9 mouse cellular contexts compared by ENCODE assay signal in the genomic region with DNA sequence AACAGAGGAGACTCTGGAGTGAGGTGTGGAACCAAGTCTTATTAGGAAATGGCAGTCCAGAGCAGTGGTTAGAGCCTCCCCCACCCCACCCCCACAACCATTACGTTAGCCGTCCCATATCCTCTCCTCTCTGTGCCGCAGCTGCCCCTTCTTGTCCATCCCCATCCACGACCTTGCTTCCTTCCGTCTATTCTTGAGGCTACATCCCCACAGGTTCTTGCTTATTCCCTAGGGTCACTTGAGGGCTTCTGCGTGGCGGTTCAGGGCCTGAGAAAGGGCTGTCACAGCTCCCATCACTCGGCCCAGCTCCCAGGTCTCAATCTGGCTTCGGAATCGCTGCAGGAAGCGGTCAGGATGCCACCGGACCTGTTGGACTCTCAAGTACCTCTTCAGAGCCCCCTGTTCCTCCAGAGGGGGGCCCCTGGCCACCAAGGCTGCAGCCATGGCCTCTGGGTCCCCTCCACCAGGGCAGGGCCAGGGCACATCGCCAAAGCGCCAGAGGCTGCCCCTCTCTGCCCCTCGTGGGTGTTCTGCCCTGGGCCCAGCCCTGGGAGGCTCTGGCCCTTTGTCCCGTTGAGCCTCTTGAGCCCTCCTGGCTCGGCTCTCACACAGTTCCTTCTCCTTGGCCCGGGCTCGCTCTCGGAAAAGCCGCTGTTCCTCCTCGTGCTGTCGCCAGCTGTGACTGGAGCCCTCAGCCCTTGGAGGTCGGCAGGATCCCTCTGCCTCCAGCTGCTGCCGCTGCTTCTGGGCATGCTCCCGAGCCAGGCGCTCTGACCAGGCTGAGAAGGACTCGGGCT. TPM values are rescaled to one million over a fixed set of nuclear protein-coding genes. Genes with fewer than 3 reads are reported as not detected.
A peak's percentile ranks its signal among the peaks of the same experiment; 100 is the strongest.
DNase-seq lines count a peak whose midpoint lies in the region; ATAC-seq and TF ChIP-seq lines count a peak whose summit lies in the region.
"Had no signal": no experiment of that assay in that cellular context is flagged by ENCODE, and none has a peak within 500 bp of the region (broad histone marks: within the 10 kb centered on the region; RNA-seq: fewer than 3 reads in every experiment).

A gene (plus strand): TSS at position 679 of the 797 bp plus-strand sequence.

- DNase-seq in forebrain, embryonic 11.5 days (ENCODE audit: low spot score), result no peak
- DNase-seq in urinary bladder, adult 18-20 months (ENCODE audit: low spot score in 2 of 2), result no peak
- no peak for DNase-seq in spleen, postnatal 4 days (ENCODE audit: low spot score in 2 of 2)

- WGBS in forebrain, embryonic 12.5 days, result 84% methylated on average over 28 of the region's 28 CpGs
- WGBS in forebrain, embryonic 11.5 days, result 86% methylated on average over 28 of the region's 28 CpGs
- WGBS in heart, embryonic 16.5 days, result 60% methylated on average over 28 of the region's 28 CpGs
- 57% methylated on average over 28 of the region's 28 CpGs for WGBS in liver, embryonic 12.5 days (ENCODE audit: insufficient replicate concordance)

- no peak for ATAC-seq in forebrain, embryonic 12.5 days (ENCODE audit: low FRiP score)
- no peak for ATAC-seq in forebrain, embryonic 11.5 days (replicated peaks; ENCODE audit: low FRiP score)
- ATAC-seq in heart, embryonic 16.5 days (replicated peaks; ENCODE audit: extremely low read depth, insufficient read depth, low FRiP score), result no peak
- no peak; the same call in 1 of the 2 replicates for ATAC-seq in liver, embryonic 12.5 days
- no peak for ATAC-seq in frontal cortex, adult (ENCODE audit: low TSS enrichment)

- H3K9ac ChIP-seq in forebrain, embryonic 12.5 days, result no peak within 1 kb of the TSS
- no peak within 1 kb of the TSS for H3K9ac ChIP-seq in forebrain, embryonic 11.5 days (ENCODE audit: low read length)
- H3K9ac ChIP-seq in ES-Bruce4 (ENCODE audit: low read depth, poor library complexity, severe bottlenecking), result peak within 1 kb of the TSS; percentile 78
- 0 out of 2 replicates have a peak within 1 kb of the TSS, but pooled peaks have one; percentile 18 for H3K9ac ChIP-seq in heart, embryonic 16.5 days (ENCODE audit: low read length)
- no peak within 1 kb of the TSS for H3K9ac ChIP-seq in liver, embryonic 12.5 days

- peak within 1 kb of the TSS; percentile 20; the same call in 1 of the 2 replicates for H3K27ac ChIP-seq in forebrain, embryonic 12.5 days
- no peak within 1 kb of the TSS for H3K27ac ChIP-seq in forebrain, embryonic 11.5 days (ENCODE audit: low read depth, low read length)
- no peak within 1 kb of the TSS for H3K27ac ChIP-seq in ES-Bruce4 (ENCODE audit: insufficient read depth, low read length)
- H3K27ac ChIP-seq in heart, embryonic 16.5 days (ENCODE audit: low read length), result peak within 1 kb of the TSS; percentile 75
- H3K27ac ChIP-seq in liver, embryonic 12.5 days, result peak within 1 kb of the TSS; percentile 48

- H3K4me3 ChIP-seq in forebrain, embryonic 12.5 days (replicated peaks), result no peak within 1 kb of the TSS
- H3K4me3 ChIP-seq in forebrain, embryonic 11.5 days (ENCODE audit: low read depth, low read length), result no peak within 1 kb of the TSS
- peak within 1 kb of the TSS; percentile 18 for H3K4me3 ChIP-seq in ES-Bruce4 (ENCODE audit: low read depth, low read length)
- no peak within 1 kb of the TSS for H3K4me3 ChIP-seq in heart, embryonic 16.5 days (ENCODE audit: low read length)
- no peak within 1 kb of the TSS for H3K4me3 ChIP-seq in liver, embryonic 12.5 days

- TF ChIP-seq POLR2A in ES-Bruce4 (IDR thresholded peaks at IDR 0.05; ENCODE audit: insufficient read depth, low read length), result no peak

- no peaks in the 10 kb centered on the region for H3K27me3 ChIP-seq in forebrain, embryonic 12.5 days
- no peaks in the 10 kb centered on the region for H3K27me3 ChIP-seq in forebrain, embryonic 11.5 days (ENCODE audit: control insufficient read depth, insufficient read depth, low read length)
- H3K27me3 ChIP-seq in ES-Bruce4 (ENCODE audit: control insufficient read depth, insufficient read depth, low read length, poor library complexity, severe bottlenecking), result no peaks in the 10 kb centered on the region
- no peaks in the 10 kb centered on the region for H3K27me3 ChIP-seq in heart, embryonic 16.5 days (ENCODE audit: control insufficient read depth, insufficient read depth, low read length)
- no peaks in the 10 kb centered on the region for H3K27me3 ChIP-seq in liver, embryonic 12.5 days (replicated peaks)

- H3K4me2 ChIP-seq in forebrain, embryonic 12.5 days, result no peak within 1 kb of the TSS
- no peak within 1 kb of the TSS for H3K4me2 ChIP-seq in forebrain, embryonic 11.5 days (ENCODE audit: low read depth, low read length, severe bottlenecking)
- H3K4me2 ChIP-seq in heart, embryonic 16.5 days (ENCODE audit: low read depth, low read length), result no peak within 1 kb of the TSS
- no peak within 1 kb of the TSS for H3K4me2 ChIP-seq in liver, embryonic 12.5 days

- H3K36me3 ChIP-seq in forebrain, embryonic 12.5 days (replicated peaks), result peaks cover 46% of the 10 kb centered on the region
- peaks cover 5% of the 10 kb centered on the region; the same call in 1 of the 2 replicates for H3K36me3 ChIP-seq in forebrain, embryonic 11.5 days (ENCODE audit: control insufficient read depth, insufficient read depth, low read length)
- H3K36me3 ChIP-seq in ES-Bruce4 (ENCODE audit: control insufficient read depth, insufficient read depth, low read length, poor library complexity, severe bottlenecking), result no peaks in the 10 kb centered on the region
- H3K36me3 ChIP-seq in heart, embryonic 16.5 days (ENCODE audit: control insufficient read depth, insufficient read depth), result peaks cover 8% of the 10 kb centered on the region; the same call in 1 of the 2 replicates
- peaks cover 43% of the 10 kb centered on the region for H3K36me3 ChIP-seq in liver, embryonic 12.5 days

- no peaks in the 10 kb centered on the region for H3K9me3 ChIP-seq in forebrain, embryonic 12.5 days
- H3K9me3 ChIP-seq in forebrain, embryonic 11.5 days (ENCODE audit: control insufficient read depth, low read length), result no peaks in the 10 kb centered on the region
- H3K9me3 ChIP-seq in ES-Bruce4 (replicated peaks; ENCODE audit: control insufficient read depth, insufficient read depth, low read length, poor library complexity, severe bottlenecking), result no peaks in the 10 kb centered on the region
- H3K9me3 ChIP-seq in heart, embryonic 16.5 days (replicated peaks; ENCODE audit: control insufficient read depth, low read length), result no peaks in the 10 kb centered on the region
- H3K9me3 ChIP-seq in liver, embryonic 12.5 days (replicated peaks), result no peaks in the 10 kb centered on the region

- no peak for TF ChIP-seq EP300 in ES-Bruce4 (IDR thresholded peaks at IDR 0.05; ENCODE audit: insufficient read depth, low read depth, low read length)

- TF ChIP-seq CTCF in ES-Bruce4 (IDR thresholded peaks at IDR 0.05; ENCODE audit: low read depth, low read length), result no peak

- H3K4me1 ChIP-seq in forebrain, embryonic 12.5 days, result no peaks in the 10 kb centered on the region
- no peaks in the 10 kb centered on the region for H3K4me1 ChIP-seq in forebrain, embryonic 11.5 days (replicated peaks; ENCODE audit: control insufficient read depth, insufficient read depth, low read length)
- H3K4me1 ChIP-seq in ES-Bruce4 (ENCODE audit: control insufficient read depth, insufficient read depth, low read length), result no peaks in the 10 kb centered on the region
- peaks cover 7% of the 10 kb centered on the region for H3K4me1 ChIP-seq in heart, embryonic 16.5 days (ENCODE audit: control insufficient read depth, insufficient read depth, low read length)
- peaks cover 36% of the 10 kb centered on the region for H3K4me1 ChIP-seq in liver, embryonic 12.5 days

RNA-seq across cellular contexts. Expression of the gene that starts here (rescaled TPM):
- 0.41 TPM in 2 replicates for polyA plus RNA-seq in forebrain, embryonic 12.5 days (2016; fragmentation: Nextera tagmentation; extraction: Ambion mirVana)
- polyA plus RNA-seq in forebrain, embryonic 11.5 days (2014; fragmentation: Nextera tagmentation; extraction: Ambion mirVana), result 0.85 TPM in 1 of 2 replicates, not detected in the other
- polyA plus RNA-seq in ES-Bruce4 (2011; ENCODE audit: insufficient read depth, insufficient read length, low read depth, missing spikeins), result not detected in 2 replicates
- polyA plus RNA-seq in heart, embryonic 16.5 days (2015; fragmentation: Nextera tagmentation; extraction: Ambion mirVana), result 0.41 and 1.2 TPM in 2 replicates
- polyA plus RNA-seq in liver, embryonic 12.5 days (2016; fragmentation: Nextera tagmentation; extraction: Ambion mirVana), result 0.42 TPM in 1 of 2 replicates, not detected in the other
- polyA plus RNA-seq: large intestine, adult 2 months had no signal

Comparison
In these comparisons a context has a peak if more than half of its experiments do, and no peak if none do; other contexts are left out.
1. H3K27ac ChIP-seq: peak in forebrain, embryonic 12.5 days (single experiment), heart, embryonic 16.5 days (single experiment) and liver, embryonic 12.5 days (single experiment); none in forebrain, embryonic 11.5 days (single experiment) and ES-Bruce4 (single experiment).
2. H3K9ac ChIP-seq: peak in ES-Bruce4 (single experiment) and heart, embryonic 16.5 days (single experiment); none in forebrain, embryonic 12.5 days (single experiment), forebrain, embryonic 11.5 days (single experiment) and liver, embryonic 12.5 days (single experiment).